Mouse (Mus musculus): Measurements from ENCODE around the gene Cldn34c3.
"Not testable (repeated sequence)": the region's sequence is repeated elsewhere in the genome, so short reads cannot be mapped to it uniquely, and the experiment has no call there.

Cldn34c3 gene

DNA sequence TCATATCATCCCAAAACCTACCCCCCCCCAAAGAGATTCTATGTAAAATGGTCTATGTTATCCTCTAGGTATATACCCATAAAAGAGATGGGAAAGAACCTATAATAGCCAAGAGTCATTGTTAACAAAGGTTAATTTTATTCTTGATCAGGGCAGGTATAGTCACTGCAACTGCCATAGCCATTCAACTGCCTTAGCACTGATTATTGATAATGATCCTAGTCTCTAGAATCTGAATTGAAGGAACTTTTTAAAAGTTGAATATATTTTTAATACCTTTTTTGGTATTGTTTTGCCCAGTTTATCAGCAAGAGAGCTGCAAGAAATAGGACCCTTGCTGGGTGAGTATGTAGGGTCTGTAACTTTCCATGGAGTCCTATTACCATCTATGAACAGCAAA is at the start of gene Cldn34c3:
TSS of gene Cldn34c3 (plus strand) at position 301 of the 400 bp plus-strand sequence.
- not testable (repeated sequence) for DNase-seq (ENCODE audit: low read depth, low spot score)

Data from ZHBTc4 (cell line).